Mouse (Mus musculus): ENCODE measurements at regions not wholly inside any gene's neighbourhood (a gene's known extent, or its start where the extent isn't known, plus 50 kb on each side); places are given as distances from the start of the nearest gene placed in this dataset.

DNA sequence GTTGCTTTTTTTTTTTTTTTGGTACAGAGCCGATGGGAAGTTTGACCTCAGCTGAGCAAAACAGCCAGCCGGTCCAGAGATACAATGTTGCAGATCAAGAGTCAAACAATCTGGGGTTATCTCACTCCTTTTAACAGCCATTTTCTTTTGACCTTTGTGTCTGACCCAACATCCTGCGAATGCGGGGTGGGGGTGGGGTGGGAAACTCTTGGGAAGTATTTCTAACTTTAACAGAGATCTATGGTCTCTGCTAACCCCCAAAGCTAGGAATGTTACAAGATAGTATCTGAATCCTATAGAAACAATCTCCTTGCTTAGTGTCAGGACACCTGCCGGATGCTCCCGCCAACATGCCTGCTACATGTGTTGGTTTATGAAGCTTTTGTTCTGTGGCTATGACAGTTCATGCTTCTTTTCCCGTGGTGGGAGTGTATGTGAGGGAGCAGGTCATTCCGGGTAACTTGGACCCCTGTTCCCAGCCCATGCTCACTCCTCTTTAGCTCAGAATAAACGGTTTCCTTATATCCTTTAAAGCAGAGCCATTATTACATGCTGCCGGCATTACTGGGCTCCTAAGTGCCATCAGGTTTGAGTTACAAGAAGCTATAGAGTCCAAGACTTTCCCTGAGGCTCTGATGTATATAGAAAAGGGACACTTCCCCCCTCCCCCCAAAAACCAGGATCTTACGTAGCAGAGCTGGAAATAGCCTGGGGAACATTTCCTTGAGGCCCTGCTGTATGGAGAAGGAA, 92.2 kb upstream of the Cpsf6 start:
- Histone ChIP-seq H3K4me3 (ENCODE audit: insufficient read depth, low read depth, low read length) (no peak overlapping the region), H3K4me1 (ENCODE audit: control insufficient read depth, insufficient read depth, low read length) (no peaks in the 10 kb centered on the region; the same call in 1 of the 2 replicates), H3K27ac (ENCODE audit: insufficient read depth, low read depth, low read length) (peak overlapping the region; percentile 64), H3K27me3 (replicated peaks; ENCODE audit: control insufficient read depth, insufficient read depth, low read length) (no peaks in the 10 kb centered on the region), H3K36me3 (ENCODE audit: control insufficient read depth, insufficient read depth, low read length) (no peaks in the 10 kb centered on the region)
- no peak for DNase-seq
- 42% methylated on average over 11 of the region's 11 CpGs for WGBS
- TF ChIP-seq CTCF (conservative IDR thresholded peaks at IDR 0.05; ENCODE audit: insufficient read depth, insufficient read length, low read depth, low read length) (no peak), POLR2A (IDR thresholded peaks at IDR 0.05; ENCODE audit: low read depth, low read length) (no peak)

GRCm38 (mm10) chr10:117471036-117471817, 91.4 kb upstream of the Cpsf6 start:
- WGBS, result 32% methylated on average over 8 of the region's 8 CpGs
- H3K27me3 ChIP-seq (replicated peaks; ENCODE audit: control insufficient read depth, insufficient read depth, low read length), result no peaks in the 10 kb centered on the region
- H3K4me1 ChIP-seq (ENCODE audit: control insufficient read depth, insufficient read depth, low read length), result no peaks in the 10 kb centered on the region; the same call in 1 of the 2 replicates
- H3K27ac ChIP-seq (ENCODE audit: insufficient read depth, low read depth, low read length), result peak overlapping the region; percentile 92
- TF ChIP-seq POLR2A (IDR thresholded peaks at IDR 0.05; ENCODE audit: low read depth, low read length) (no peak), CTCF (conservative IDR thresholded peaks at IDR 0.05; ENCODE audit: insufficient read depth, insufficient read length, low read depth, low read length) (no peak)
- no peaks in the 10 kb centered on the region for H3K36me3 ChIP-seq (ENCODE audit: control insufficient read depth, insufficient read depth, low read length)
- H3K4me3 ChIP-seq (ENCODE audit: insufficient read depth, low read depth, low read length), result no peak overlapping the region
- DNase-seq, result peak; percentile 65

DNA sequence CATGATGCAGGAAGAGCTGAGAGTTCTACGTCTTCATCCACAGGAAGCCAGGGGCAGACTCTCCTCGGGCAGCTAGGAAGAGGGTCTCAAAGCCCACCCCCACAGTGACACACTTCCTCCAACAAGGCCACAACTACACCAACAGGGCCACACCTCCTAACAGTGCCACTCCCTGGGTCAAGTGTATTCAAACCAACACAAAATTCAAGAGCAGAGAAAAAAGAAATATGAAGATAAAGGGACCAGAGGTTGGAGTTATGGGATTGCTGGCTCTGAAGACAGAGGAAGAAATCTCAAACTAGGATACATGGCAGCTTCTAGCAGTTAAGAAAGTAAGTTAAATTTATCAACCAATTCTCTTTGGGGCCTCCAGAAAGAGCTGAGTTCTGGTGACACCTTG, 90.7 kb upstream of the Cpsf6 start:
- Histone ChIP-seq H3K4me3 (ENCODE audit: insufficient read depth, low read depth, low read length) (no peak overlapping the region), H3K27ac (ENCODE audit: insufficient read depth, low read depth, low read length) (peak overlapping the region; percentile 92), H3K27me3 (replicated peaks; ENCODE audit: control insufficient read depth, insufficient read depth, low read length) (no peaks in the 10 kb centered on the region), H3K36me3 (ENCODE audit: control insufficient read depth, insufficient read depth, low read length) (no peaks in the 10 kb centered on the region), H3K4me1 (ENCODE audit: control insufficient read depth, insufficient read depth, low read length) (no peaks in the 10 kb centered on the region; the same call in 1 of the 2 replicates)
- TF ChIP-seq POLR2A (IDR thresholded peaks at IDR 0.05; ENCODE audit: low read depth, low read length) (no peak), CTCF (conservative IDR thresholded peaks at IDR 0.05; ENCODE audit: insufficient read depth, insufficient read length, low read depth, low read length) (no peak)
- 71% methylated on average over 2 of the region's 2 CpGs for WGBS
- DNase-seq, result no peak

DNA sequence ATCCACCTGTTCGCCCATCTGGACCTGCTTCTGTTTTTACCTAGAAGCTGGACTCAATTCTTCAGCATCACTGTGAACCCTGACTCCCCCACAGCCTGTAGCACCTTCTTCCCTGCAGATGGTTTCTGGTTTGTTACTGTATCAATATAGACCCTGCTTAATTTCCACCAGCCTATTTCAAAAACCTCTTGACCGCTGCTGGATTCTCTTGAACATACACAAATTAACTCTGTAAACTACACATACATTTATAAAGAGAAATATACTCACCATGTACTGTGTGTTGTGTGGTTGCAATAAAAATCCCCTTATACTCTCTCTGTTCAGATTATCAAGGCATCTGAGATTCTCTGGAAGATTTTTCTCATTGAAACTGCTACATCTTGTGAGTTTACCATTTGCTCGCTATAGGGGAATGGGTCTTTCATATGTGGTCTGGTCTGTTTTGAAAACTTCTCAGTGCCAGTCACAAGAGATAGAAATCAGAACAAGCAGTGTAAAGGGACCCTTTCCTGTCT, 89.8 kb upstream of the Cpsf6 start:
- Histone ChIP-seq H3K4me3 (ENCODE audit: insufficient read depth, low read depth, low read length) (no peak overlapping the region), H3K27me3 (replicated peaks; ENCODE audit: control insufficient read depth, insufficient read depth, low read length) (no peaks in the 10 kb centered on the region), H3K27ac (ENCODE audit: insufficient read depth, low read depth, low read length) (no peak overlapping the region), H3K4me1 (ENCODE audit: control insufficient read depth, insufficient read depth, low read length) (no peaks in the 10 kb centered on the region; the same call in 1 of the 2 replicates), H3K36me3 (ENCODE audit: control insufficient read depth, insufficient read depth, low read length) (no peaks in the 10 kb centered on the region)
- no peak for DNase-seq
- WGBS, result 95% methylated on average over 3 of the region's 3 CpGs
- TF ChIP-seq CTCF (conservative IDR thresholded peaks at IDR 0.05; ENCODE audit: insufficient read depth, insufficient read length, low read depth, low read length) (no peak), POLR2A (IDR thresholded peaks at IDR 0.05; ENCODE audit: low read depth, low read length) (no peak)

GRCm38 (mm10) chr10:117468931-117469572, 89.2 kb upstream of the Cpsf6 start:
- H3K36me3 ChIP-seq (ENCODE audit: control insufficient read depth, insufficient read depth, low read length), result no peaks in the 10 kb centered on the region
- H3K27ac ChIP-seq (ENCODE audit: insufficient read depth, low read depth, low read length), result no peak overlapping the region
- no peak for TF ChIP-seq POLR2A (IDR thresholded peaks at IDR 0.05; ENCODE audit: low read depth, low read length)
- no peak for TF ChIP-seq CTCF (conservative IDR thresholded peaks at IDR 0.05; ENCODE audit: insufficient read depth, insufficient read length, low read depth, low read length)
- no peak overlapping the region for H3K4me3 ChIP-seq (ENCODE audit: insufficient read depth, low read depth, low read length)
- no peaks in the 10 kb centered on the region; the same call in 1 of the 2 replicates for H3K4me1 ChIP-seq (ENCODE audit: control insufficient read depth, insufficient read depth, low read length)
- 92% methylated on average over 3 of the region's 3 CpGs for WGBS
- DNase-seq, result no peak
- H3K27me3 ChIP-seq (replicated peaks; ENCODE audit: control insufficient read depth, insufficient read depth, low read length), result no peaks in the 10 kb centered on the region

DNA sequence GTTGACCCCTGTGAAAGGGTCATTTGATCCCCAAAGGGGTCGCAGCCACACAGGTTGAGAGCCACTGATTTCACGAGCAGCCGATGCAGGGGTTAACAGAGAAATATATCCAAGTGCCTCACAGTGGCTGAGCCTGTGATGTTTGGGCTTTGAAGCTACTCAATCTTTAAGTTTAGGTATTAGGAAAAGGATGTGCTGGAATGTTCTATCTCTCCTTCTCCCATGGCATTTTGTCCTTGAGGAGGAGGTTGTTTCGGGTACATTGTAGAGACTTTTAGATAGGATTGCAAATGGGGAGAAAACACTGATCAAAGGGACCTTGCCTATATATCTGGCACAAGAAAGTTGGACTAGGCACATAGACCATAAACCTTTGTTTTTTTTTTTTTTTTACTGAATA, 88.6 kb upstream of the Cpsf6 start:
- 69% methylated on average over 4 of the region's 4 CpGs for WGBS
- TF ChIP-seq POLR2A (IDR thresholded peaks at IDR 0.05; ENCODE audit: low read depth, low read length) (no peak), CTCF (conservative IDR thresholded peaks at IDR 0.05; ENCODE audit: insufficient read depth, insufficient read length, low read depth, low read length) (no peak)
- H3K4me3 ChIP-seq (ENCODE audit: insufficient read depth, low read depth, low read length), result no peak overlapping the region
- H3K27ac ChIP-seq (ENCODE audit: insufficient read depth, low read depth, low read length), result no peak overlapping the region
- H3K4me1 ChIP-seq (ENCODE audit: control insufficient read depth, insufficient read depth, low read length), result no peaks in the 10 kb centered on the region; the same call in 1 of the 2 replicates
- DNase-seq, result no peak
- no peaks in the 10 kb centered on the region for H3K36me3 ChIP-seq (ENCODE audit: control insufficient read depth, insufficient read depth, low read length)
- H3K27me3 ChIP-seq (replicated peaks; ENCODE audit: control insufficient read depth, insufficient read depth, low read length), result no peaks in the 10 kb centered on the region

Data from kidney, adult 2 months (tissue).